In the genomic region with DNA sequence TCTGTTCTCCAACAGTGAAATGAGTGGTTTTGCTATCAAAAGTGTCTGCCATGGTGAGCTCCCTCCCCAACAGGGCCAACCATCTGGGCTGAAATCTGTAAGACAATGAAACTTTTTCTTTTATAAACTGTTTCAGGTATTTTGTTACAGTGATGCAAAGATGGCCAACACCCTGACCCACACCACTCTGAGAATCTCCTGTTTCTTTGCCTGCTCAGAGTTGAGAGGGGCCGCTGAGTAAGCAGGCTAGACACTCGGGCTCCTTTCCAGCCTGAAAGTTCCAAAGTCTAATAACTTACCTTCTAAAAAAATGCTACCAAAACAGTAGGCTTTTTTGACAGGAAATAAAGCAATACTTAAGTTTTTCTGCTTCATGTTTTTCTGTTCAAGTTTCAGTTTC, we compare ENCODE assay signal across 18 mouse cellular contexts.
DNase-seq lines count a peak whose midpoint lies in the region; TF ChIP-seq lines count a peak whose summit lies in the region.
"Had no signal": no experiment of that assay in that cellular context is flagged by ENCODE, and none has a peak within 500 bp of the region (broad histone marks: within the 10 kb centered on the region; RNA-seq: fewer than 3 reads in every experiment).

No protein-coding gene starts in this region.

- peaks cover 11% of the 10 kb centered on the region; the same call in 1 of the 2 replicates for H3K4me1 ChIP-seq in spleen, adult 2 months (ENCODE audit: control insufficient read depth, insufficient read depth, insufficient read length)
- H3K4me1 ChIP-seq: liver, embryonic 12.5 days had no signal

- TF ChIP-seq POLR2A in spleen, adult 2 months (IDR thresholded peaks at IDR 0.05; ENCODE audit: low read depth, low read length): no peak

- no peak for TF ChIP-seq CTCF in spleen, adult 2 months (IDR thresholded peaks at IDR 0.05; ENCODE audit: extremely low read depth, insufficient read depth, insufficient read length, insufficient replicate concordance)

- H3K27me3 ChIP-seq in spleen, adult 2 months (ENCODE audit: control insufficient read depth, insufficient read depth, low read length): no peaks in the 10 kb centered on the region
- H3K27me3 ChIP-seq in splenic B cell, adult 2 months (ENCODE audit: control insufficient read depth, insufficient read depth, low read length, poor library complexity, severe bottlenecking): no peaks in the 10 kb centered on the region
- H3K27me3 ChIP-seq: heart, embryonic 13.5 days; liver, embryonic 12.5 days; midbrain, embryonic 15.5 days had no signal

- peak; percentile 49 to 52 for DNase-seq in kidney, adult 8-10 months
- DNase-seq in kidney, adult 18-20 months: no peak
- DNase-seq in spleen, adult 2 months (ENCODE audit: low read depth in 1 of 2, low spot score in 2 of 2): no peak
- no peak for DNase-seq in spleen, adult 12 weeks (ENCODE audit: low spot score)
- DNase-seq in R1 (ENCODE audit: low read depth, low spot score) (peak; percentile 83), MN1 (ENCODE audit: low spot score) (no peak)
- DNase-seq in splenic B cell, adult 2 months (ENCODE audit: low read depth, low spot score): peak; percentile 21
- no peak for DNase-seq in right cerebral cortex, postnatal 14 days
- DNase-seq: adrenal gland, adult 8-10 months; cerebellum, adult 9-11 months; heart, adult 18-20 months; lung, adult 2 months; lung, postnatal 36 days had no signal

- H3K36me3 ChIP-seq in spleen, adult 2 months (ENCODE audit: control insufficient read depth, insufficient read depth, low read length): no peaks in the 10 kb centered on the region
- no peaks in the 10 kb centered on the region for H3K36me3 ChIP-seq in splenic B cell, adult 2 months (ENCODE audit: control insufficient read depth, insufficient read depth, low read length, poor library complexity, severe bottlenecking)
- H3K36me3 ChIP-seq: heart, embryonic 13.5 days; liver, embryonic 12.5 days; midbrain, embryonic 15.5 days had no signal

- H3K4me3 ChIP-seq in spleen, adult 2 months (ENCODE audit: extremely low read depth, insufficient read depth, insufficient read length): no peak overlapping the region
- H3K4me3 ChIP-seq: heart, embryonic 13.5 days; liver, embryonic 12.5 days; midbrain, embryonic 15.5 days; myocyte had no signal

- peak overlapping the region; percentile 60 for H3K27ac ChIP-seq in spleen, adult 2 months (ENCODE audit: insufficient read depth, low read length)
- H3K27ac ChIP-seq: heart, embryonic 13.5 days; hindbrain, embryonic 14.5 days; liver, embryonic 12.5 days; midbrain, embryonic 15.5 days had no signal

- WGBS in spleen, adult 2 months: 78% methylated on average over 2 of the region's 2 CpGs

Comparison
In these comparisons a context has a peak if more than half of its experiments do, and no peak if none do; other contexts are left out.
1. DNase-seq: peak in kidney, adult 8-10 months (2 of 2), R1 (single experiment) and splenic B cell, adult 2 months (single experiment); none in kidney, adult 18-20 months (single experiment), spleen, adult 2 months (0 of 2), spleen, adult 12 weeks (single experiment), MN1 (single experiment) and right cerebral cortex, postnatal 14 days (single experiment).